Mouse (Mus musculus) heart, adult 8-10 months (tissue): ENCODE measurements around the gene Ttc12. TPM values are rescaled to one million over a fixed set of nuclear protein-coding genes. Genes with fewer than 3 reads are reported as not detected.

ENCODE experiments used
- total RNA-seq, 4 experiments: library from RNA; stranded (reverse); gene quantifications; 2 replicates each; pipeline ENCODE4 v1.2.4; 2022

The Ttc12 gene
- total RNA-seq, 4 experiments from 2014 or later, result 8.2 to 14.1 (median 10.8) TPM

Other genes starting within 250 kb of the Ttc12 start
- gene Gm4894, start 235.7 kb downstream of the Ttc12 start, total RNA-seq, result not detected
- gene Drd2, start 145.6 kb downstream of the Ttc12 start, total RNA-seq, result 1 to 10 TPM in 1 of 4 experiments, under 1 TPM in 3; 0.57 to 1.4 (median 0.84) TPM
- gene Ankk1, start 59.2 kb downstream of the Ttc12 start, total RNA-seq, result not detected